Mouse (Mus musculus): ENCODE measurements around the gene Inpp4b. TPM values are rescaled to one million over a fixed set of nuclear protein-coding genes. Genes with fewer than 3 reads are reported as not detected.

Gene Inpp4b
- polyA plus RNA-seq, 1 experiment from 2014 or later: 6.0 TPM

- WGBS: 97% methylated on average over 1 of the region's 1 CpGs
- Histone ChIP-seq H3K4me2 (ENCODE audit: low read depth, low read length) (no peak overlapping the region), H3K4me1 (ENCODE audit: control insufficient read depth, insufficient read depth, low read length) (no peaks in the 10 kb centered on the region), H3K36me3 (ENCODE audit: control insufficient read depth, insufficient read depth, low read length) (no peaks in the 10 kb centered on the region), H3K27me3 (replicated peaks; ENCODE audit: control insufficient read depth, insufficient read depth, low read length) (no peaks in the 10 kb centered on the region), H3K27ac (ENCODE audit: low read length) (no peak overlapping the region), H3K4me3 (ENCODE audit: low read length) (no peak overlapping the region), H3K9me3 (ENCODE audit: control insufficient read depth, low read length) (no peaks in the 10 kb centered on the region), H3K9ac (ENCODE audit: low read depth, low read length) (no peak overlapping the region)
- ATAC-seq: no peak
Observed at GRCm38 (mm10) chr8:81893292-81893691, 550.9 kb downstream of the Inpp4b start.

- no peak overlapping the region for H3K9ac ChIP-seq (ENCODE audit: low read depth, low read length)
- no peak for ATAC-seq
- H3K9me3 ChIP-seq (ENCODE audit: control insufficient read depth, low read length): no peaks in the 10 kb centered on the region
- H3K4me3 ChIP-seq (ENCODE audit: low read length): no peak overlapping the region
- no peaks in the 10 kb centered on the region for H3K4me1 ChIP-seq (ENCODE audit: control insufficient read depth, insufficient read depth, low read length)
- H3K27me3 ChIP-seq (replicated peaks; ENCODE audit: control insufficient read depth, insufficient read depth, low read length): no peaks in the 10 kb centered on the region
- no peak overlapping the region for H3K4me2 ChIP-seq (ENCODE audit: low read depth, low read length)
- 92% methylated on average over 5 of the region's 5 CpGs for WGBS
- no peaks in the 10 kb centered on the region for H3K36me3 ChIP-seq (ENCODE audit: control insufficient read depth, insufficient read depth, low read length)
- no peak overlapping the region for H3K27ac ChIP-seq (ENCODE audit: low read length)
Observed at GRCm38 (mm10) chr8:81946812-81947211, 604.5 kb downstream of the Inpp4b start.

DNA sequence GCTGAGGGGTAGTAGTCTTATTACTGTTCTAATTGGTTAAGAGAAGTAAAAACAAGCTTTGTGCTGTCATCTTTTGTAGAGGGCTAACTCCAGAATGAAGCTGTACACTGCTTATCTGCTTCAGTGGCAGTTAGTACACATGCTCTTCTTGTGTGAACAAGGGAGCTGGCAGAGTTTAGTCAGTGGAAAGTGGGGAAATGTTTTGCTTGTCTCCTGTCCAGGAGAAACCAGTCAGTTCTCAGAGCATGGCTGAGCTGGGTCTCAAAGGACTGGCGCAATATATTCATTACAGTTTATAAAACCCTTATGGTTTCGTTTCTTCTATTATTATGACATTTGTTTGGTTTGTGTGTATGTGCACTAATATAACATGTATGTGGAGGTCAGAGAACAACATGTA, 610.7 kb downstream of the Inpp4b start:
- Histone ChIP-seq H3K27ac (ENCODE audit: low read length) (no peak overlapping the region), H3K9ac (ENCODE audit: low read depth, low read length) (no peak overlapping the region), H3K27me3 (replicated peaks; ENCODE audit: control insufficient read depth, insufficient read depth, low read length) (no peaks in the 10 kb centered on the region), H3K4me1 (ENCODE audit: control insufficient read depth, insufficient read depth, low read length) (no peaks in the 10 kb centered on the region), H3K4me2 (ENCODE audit: low read depth, low read length) (no peak overlapping the region), H3K9me3 (ENCODE audit: control insufficient read depth, low read length) (no peaks in the 10 kb centered on the region), H3K36me3 (ENCODE audit: control insufficient read depth, insufficient read depth, low read length) (no peaks in the 10 kb centered on the region), H3K4me3 (ENCODE audit: low read length) (no peak overlapping the region)
- 88% methylated on average over 2 of the region's 2 CpGs for WGBS
- ATAC-seq: no peak

GRCm38 (mm10) chr8:81985128-81985665, 642.8 kb downstream of the Inpp4b start:
- H3K9ac ChIP-seq (ENCODE audit: low read depth, low read length): no peak overlapping the region
- 58% methylated on average over 8 of the region's 8 CpGs for WGBS
- no peak for ATAC-seq
- no peaks in the 10 kb centered on the region for H3K4me1 ChIP-seq (ENCODE audit: control insufficient read depth, insufficient read depth, low read length)
- H3K4me2 ChIP-seq (ENCODE audit: low read depth, low read length): no peak overlapping the region
- no peak overlapping the region for H3K4me3 ChIP-seq (ENCODE audit: low read length)
- H3K27me3 ChIP-seq (replicated peaks; ENCODE audit: control insufficient read depth, insufficient read depth, low read length): no peaks in the 10 kb centered on the region
- H3K27ac ChIP-seq (ENCODE audit: low read length): no peak overlapping the region
- H3K9me3 ChIP-seq (ENCODE audit: control insufficient read depth, low read length): no peaks in the 10 kb centered on the region
- H3K36me3 ChIP-seq (ENCODE audit: control insufficient read depth, insufficient read depth, low read length): no peaks in the 10 kb centered on the region

- H3K4me1 ChIP-seq (ENCODE audit: control insufficient read depth, insufficient read depth, low read length): 0 out of 2 replicates have a peak, but pooled peaks cover 3% of the 10 kb centered on the region
- no peak overlapping the region for H3K9ac ChIP-seq (ENCODE audit: low read depth, low read length)
- no peaks in the 10 kb centered on the region for H3K27me3 ChIP-seq (replicated peaks; ENCODE audit: control insufficient read depth, insufficient read depth, low read length)
- H3K9me3 ChIP-seq (ENCODE audit: control insufficient read depth, low read length): no peaks in the 10 kb centered on the region
- H3K4me3 ChIP-seq (ENCODE audit: low read length): no peak overlapping the region
- H3K36me3 ChIP-seq (ENCODE audit: control insufficient read depth, insufficient read depth, low read length): no peaks in the 10 kb centered on the region
- no peak overlapping the region for H3K27ac ChIP-seq (ENCODE audit: low read length)
- ATAC-seq: no peak
- no peak overlapping the region for H3K4me2 ChIP-seq (ENCODE audit: low read depth, low read length)
- WGBS: 94% methylated on average over 3 of the region's 3 CpGs
Observed at GRCm38 (mm10) chr8:81992966-81993365, 650.6 kb downstream of the Inpp4b start.

DNA sequence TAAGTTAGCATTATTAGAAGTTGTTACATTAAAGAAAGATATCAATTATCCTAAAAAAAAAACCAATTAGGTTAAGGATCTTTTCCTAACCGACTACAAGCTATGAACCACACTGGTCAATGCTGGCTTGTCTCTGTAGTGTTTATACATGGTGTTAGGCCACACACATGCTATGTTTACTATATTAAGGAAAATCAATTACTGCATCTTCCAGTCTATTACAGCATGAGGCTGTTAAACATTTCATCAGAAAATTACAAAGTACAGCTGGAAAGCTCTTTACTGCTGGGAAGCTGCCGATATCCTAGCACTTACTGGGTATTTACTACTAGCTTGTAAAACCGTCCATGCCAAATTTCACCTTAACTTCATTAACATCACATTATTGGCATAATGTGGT, 653.9 kb downstream of the Inpp4b start:
- H3K27ac ChIP-seq (ENCODE audit: low read length): no peak overlapping the region
- H3K4me3 ChIP-seq (ENCODE audit: low read length): no peak overlapping the region
- ATAC-seq: 0 out of 2 replicates have a peak, but pooled peaks have one; percentile 55
- WGBS: 52% methylated on average over 3 of the region's 3 CpGs
- no peaks in the 10 kb centered on the region for H3K9me3 ChIP-seq (ENCODE audit: control insufficient read depth, low read length)
- H3K27me3 ChIP-seq (replicated peaks; ENCODE audit: control insufficient read depth, insufficient read depth, low read length): no peaks in the 10 kb centered on the region
- H3K36me3 ChIP-seq (ENCODE audit: control insufficient read depth, insufficient read depth, low read length): no peaks in the 10 kb centered on the region
- no peak overlapping the region for H3K4me2 ChIP-seq (ENCODE audit: low read depth, low read length)
- no peak overlapping the region for H3K9ac ChIP-seq (ENCODE audit: low read depth, low read length)
- H3K4me1 ChIP-seq (ENCODE audit: control insufficient read depth, insufficient read depth, low read length): 0 out of 2 replicates have a peak, but pooled peaks cover 3% of the 10 kb centered on the region

GRCm38 (mm10) chr8:81996823-81997222, 654.5 kb downstream of the Inpp4b start:
- H3K27ac ChIP-seq (ENCODE audit: low read length): 0 out of 2 replicates have a peak overlapping the region, but pooled peaks have one; percentile 4

GRCm38 (mm10) chr8:82004158-82004557, 661.8 kb downstream of the Inpp4b start:
- Histone ChIP-seq H3K36me3 (ENCODE audit: control insufficient read depth, insufficient read depth, low read length) (no peaks in the 10 kb centered on the region), H3K27ac (ENCODE audit: low read length) (no peak overlapping the region), H3K9me3 (ENCODE audit: control insufficient read depth, low read length) (no peaks in the 10 kb centered on the region), H3K27me3 (replicated peaks; ENCODE audit: control insufficient read depth, insufficient read depth, low read length) (no peaks in the 10 kb centered on the region), H3K4me2 (ENCODE audit: low read depth, low read length) (no peak overlapping the region), H3K4me1 (ENCODE audit: control insufficient read depth, insufficient read depth, low read length) (no peaks in the 10 kb centered on the region), H3K9ac (ENCODE audit: low read depth, low read length) (no peak overlapping the region), H3K4me3 (ENCODE audit: low read length) (no peak overlapping the region)
- ATAC-seq: no peak
- WGBS: 90% methylated on average over 4 of the region's 4 CpGs

More at GRCm38 (mm10) chr8:81996823-81997222, 654.5 kb downstream of the Inpp4b start:
- Histone ChIP-seq H3K4me1 (ENCODE audit: control insufficient read depth, insufficient read depth, low read length) (0 out of 2 replicates have a peak, but pooled peaks cover 3% of the 10 kb centered on the region), H3K4me2 (ENCODE audit: low read depth, low read length) (no peak overlapping the region), H3K36me3 (ENCODE audit: control insufficient read depth, insufficient read depth, low read length) (no peaks in the 10 kb centered on the region), H3K4me3 (ENCODE audit: low read length) (no peak overlapping the region), H3K9ac (ENCODE audit: low read depth, low read length) (no peak overlapping the region), H3K27me3 (replicated peaks; ENCODE audit: control insufficient read depth, insufficient read depth, low read length) (no peaks in the 10 kb centered on the region), H3K9me3 (ENCODE audit: control insufficient read depth, low read length) (no peaks in the 10 kb centered on the region)
- WGBS: 56% methylated on average over 1 of the region's 1 CpGs
- ATAC-seq: no peak

DNA sequence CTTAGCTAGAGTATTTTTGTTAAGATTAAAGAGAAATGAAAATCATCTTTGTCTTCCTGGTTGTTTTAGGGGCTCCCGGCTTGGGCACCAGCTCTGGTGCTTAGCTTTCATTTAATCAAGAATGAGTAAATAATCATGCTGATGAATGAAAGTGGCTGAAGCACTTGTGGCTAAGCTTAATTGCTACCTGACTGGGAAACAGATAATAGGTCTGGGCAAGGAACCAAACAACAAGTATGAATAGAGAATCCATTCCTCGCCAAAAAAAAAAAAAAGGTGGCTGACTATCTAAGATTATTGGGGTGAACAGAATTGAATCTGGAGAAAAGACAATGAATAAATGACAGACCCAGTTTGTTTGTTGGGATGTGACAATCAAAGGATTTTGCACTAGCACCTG, 663.1 kb downstream of the Inpp4b start:
- WGBS: 83% methylated on average over 2 of the region's 2 CpGs
- Histone ChIP-seq H3K27ac (ENCODE audit: low read length) (no peak overlapping the region), H3K9me3 (ENCODE audit: control insufficient read depth, low read length) (no peaks in the 10 kb centered on the region), H3K36me3 (ENCODE audit: control insufficient read depth, insufficient read depth, low read length) (no peaks in the 10 kb centered on the region), H3K4me2 (ENCODE audit: low read depth, low read length) (no peak overlapping the region), H3K27me3 (replicated peaks; ENCODE audit: control insufficient read depth, insufficient read depth, low read length) (no peaks in the 10 kb centered on the region), H3K4me1 (ENCODE audit: control insufficient read depth, insufficient read depth, low read length) (no peaks in the 10 kb centered on the region), H3K4me3 (ENCODE audit: low read length) (no peak overlapping the region), H3K9ac (ENCODE audit: low read depth, low read length) (no peak overlapping the region)
- no peak for ATAC-seq

- no peak overlapping the region for H3K4me2 ChIP-seq (ENCODE audit: low read depth, low read length)
Observed at GRCm38 (mm10) chr8:82017792-82018191, 675.4 kb downstream of the Inpp4b start.

More at GRCm38 (mm10) chr8:82017792-82018191, 675.4 kb downstream of the Inpp4b start:
- Histone ChIP-seq H3K9ac (ENCODE audit: low read depth, low read length) (no peak overlapping the region), H3K27ac (ENCODE audit: low read length) (no peak overlapping the region), H3K27me3 (replicated peaks; ENCODE audit: control insufficient read depth, insufficient read depth, low read length) (no peaks in the 10 kb centered on the region), H3K9me3 (ENCODE audit: control insufficient read depth, low read length) (no peaks in the 10 kb centered on the region), H3K4me3 (ENCODE audit: low read length) (no peak overlapping the region), H3K4me1 (ENCODE audit: control insufficient read depth, insufficient read depth, low read length) (no peaks in the 10 kb centered on the region), H3K36me3 (ENCODE audit: control insufficient read depth, insufficient read depth, low read length) (no peaks in the 10 kb centered on the region)
- no peak for ATAC-seq
- WGBS: 60% methylated on average over 5 of the region's 5 CpGs
